Mouse (Mus musculus) midbrain, embryonic 16.5 days (tissue): Measurements from ENCODE around the gene Senp7. TPM values are rescaled to one million over a fixed set of nuclear protein-coding genes. Genes with fewer than 3 reads are reported as not detected.
A peak's percentile ranks its signal among the peaks of the same experiment; 100 is the strongest.

Experiments
- ATAC-seq: fragments of 200-750 bp; cut with Nextera tagmentation; 2 replicates; pipeline ENCODE4 v1.8.0; 2017; ENCODE audit warnings: moderate TSS enrichment
- H3K27ac ChIP-seq: fragments of 300-500 bp; sonication (generic); 2 replicates; pipeline ENCODE4 v1.5.1; 2014; ENCODE audit warnings: mild to moderate bottlenecking, low read length, mixed read lengths
- H3K27me3 ChIP-seq: fragments of 300-500 bp; sonication (generic); 2 replicates; pipeline ENCODE4 v1.6.1; 2014; ENCODE audit warnings: low read depth, low read length, mixed read lengths; ENCODE audit not compliant: control insufficient read depth, insufficient read depth
- H3K36me3 ChIP-seq: fragments of 300-500 bp; sonication (generic); 2 replicates; pipeline ENCODE4 v1.6.1; 2014; ENCODE audit warnings: mild to moderate bottlenecking, low read length, moderate library complexity, mixed read lengths; ENCODE audit not compliant: control insufficient read depth, insufficient read depth
- H3K4me1 ChIP-seq: fragments of 300-500 bp; sonication (generic); 2 replicates; pipeline ENCODE4 v1.6.1; 2014; ENCODE audit warnings: mild to moderate bottlenecking, low read length, mixed read lengths; ENCODE audit not compliant: control insufficient read depth, insufficient read depth
- H3K4me2 ChIP-seq: fragments of 300-500 bp; sonication (generic); 2 replicates; pipeline ENCODE4 v1.6.1; 2014; ENCODE audit warnings: mild to moderate bottlenecking, low read length, mixed read lengths
- H3K4me3 ChIP-seq: fragments of 300-500 bp; sonication (generic); 2 replicates; pipeline ENCODE4 v1.5.1; 2014; ENCODE audit warnings: low read depth, mild to moderate bottlenecking, low read length, moderate library complexity, mixed read lengths
- H3K9ac ChIP-seq: fragments of 300-500 bp; sonication (generic); 2 replicates; pipeline ENCODE4 v1.6.1; 2014; ENCODE audit warnings: low read depth, low read length, mixed read lengths
- H3K9me3 ChIP-seq: fragments of 300-500 bp; sonication (generic); replicated peaks from 2 replicates; pipeline ENCODE4 v1.6.1; 2014; ENCODE audit warnings: mild to moderate bottlenecking, low read length, mixed read lengths; ENCODE audit not compliant: control insufficient read depth, poor library complexity, severe bottlenecking
- WGBS: fragments of 180-500 bp; shearing (Covaris S2); extraction: QIAGEN DNeasy Blood & Tissue Kit; methylation state at CpG from one replicate; pipeline ENCODE4 v1.1.7; 2014; 5-methylcytosine and 5-hydroxymethylcytosine counted together
- polyA plus RNA-seq: library from polyadenylated mRNA; unstranded; fragments of >200 nt; fragmentation: Nextera tagmentation; extraction: Ambion mirVana; gene quantifications from 2 replicates; pipeline ENCODE4 v1.2.1, GENCODE M21; 2015

The Senp7 gene
- polyA plus RNA-seq, 1 experiment from 2014 or later: 55.4 TPM

DNA sequence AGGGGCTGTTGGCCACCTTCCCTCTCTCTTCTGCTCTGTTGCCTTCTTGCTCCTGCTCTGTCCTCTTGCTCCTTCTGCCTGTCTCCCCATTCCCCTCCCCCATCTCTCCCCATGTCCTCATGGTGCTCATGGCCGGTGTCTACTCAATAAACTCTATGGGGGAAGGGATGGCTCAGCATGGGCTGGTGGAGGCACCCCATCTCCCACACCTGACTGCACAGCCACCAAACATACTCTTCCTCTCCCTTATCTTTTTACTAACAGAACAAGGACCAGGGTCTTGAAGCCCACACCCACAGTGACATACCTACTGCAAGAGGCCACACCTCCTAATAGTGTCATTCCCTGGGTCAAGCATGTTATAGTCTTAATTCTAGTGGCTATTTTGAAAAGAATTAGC is 26.0 kb downstream of the Senp7 start:
- H3K4me2 ChIP-seq: no peak overlapping the region
- ATAC-seq: peak; percentile 7; the same call in 1 of the 2 replicates
- no peak overlapping the region for H3K9ac ChIP-seq
- no peak overlapping the region for H3K4me3 ChIP-seq
- no peaks in the 10 kb centered on the region for H3K36me3 ChIP-seq
- 80% methylated on average over 1 of the region's 1 CpGs for WGBS
- no peaks in the 10 kb centered on the region for H3K27me3 ChIP-seq
- no peaks in the 10 kb centered on the region for H3K9me3 ChIP-seq
- no peak overlapping the region for H3K27ac ChIP-seq
- peaks cover 17% of the 10 kb centered on the region for H3K4me1 ChIP-seq

DNA sequence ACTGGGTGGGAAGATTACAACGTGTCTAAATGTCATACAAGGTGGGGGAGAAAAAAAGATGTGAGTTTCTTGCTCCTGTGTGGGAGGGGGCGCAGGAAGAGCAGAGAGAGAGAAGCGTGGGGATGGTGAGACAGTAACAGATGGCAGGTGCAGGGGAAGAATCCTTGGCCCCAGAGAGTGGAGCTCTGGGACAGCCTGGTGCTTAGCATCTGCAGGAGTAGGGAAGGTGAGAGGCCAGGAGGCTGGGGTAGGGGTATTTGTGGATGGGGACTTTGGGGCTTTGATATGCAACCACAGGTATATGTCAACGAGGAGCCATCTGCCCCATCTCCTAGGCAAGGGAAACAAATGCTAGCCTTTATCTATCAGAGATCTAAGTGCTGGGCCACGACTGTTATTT is 26.4 kb downstream of the Senp7 start:
- Histone ChIP-seq H3K27ac (peak overlapping the region; percentile 98; the same call in 1 of the 2 replicates), H3K4me3 (no peak overlapping the region), H3K4me2 (peak overlapping the region; percentile 42; the same call in 1 of the 2 replicates), H3K4me1 (peaks cover 17% of the 10 kb centered on the region), H3K9ac (0 out of 2 replicates have a peak overlapping the region, but pooled peaks have one; percentile 3), H3K27me3 (no peaks in the 10 kb centered on the region), H3K9me3 (no peaks in the 10 kb centered on the region), H3K36me3 (no peaks in the 10 kb centered on the region)
- 82% methylated on average over 5 of the region's 5 CpGs for WGBS
- peak; percentile 33 for ATAC-seq

DNA sequence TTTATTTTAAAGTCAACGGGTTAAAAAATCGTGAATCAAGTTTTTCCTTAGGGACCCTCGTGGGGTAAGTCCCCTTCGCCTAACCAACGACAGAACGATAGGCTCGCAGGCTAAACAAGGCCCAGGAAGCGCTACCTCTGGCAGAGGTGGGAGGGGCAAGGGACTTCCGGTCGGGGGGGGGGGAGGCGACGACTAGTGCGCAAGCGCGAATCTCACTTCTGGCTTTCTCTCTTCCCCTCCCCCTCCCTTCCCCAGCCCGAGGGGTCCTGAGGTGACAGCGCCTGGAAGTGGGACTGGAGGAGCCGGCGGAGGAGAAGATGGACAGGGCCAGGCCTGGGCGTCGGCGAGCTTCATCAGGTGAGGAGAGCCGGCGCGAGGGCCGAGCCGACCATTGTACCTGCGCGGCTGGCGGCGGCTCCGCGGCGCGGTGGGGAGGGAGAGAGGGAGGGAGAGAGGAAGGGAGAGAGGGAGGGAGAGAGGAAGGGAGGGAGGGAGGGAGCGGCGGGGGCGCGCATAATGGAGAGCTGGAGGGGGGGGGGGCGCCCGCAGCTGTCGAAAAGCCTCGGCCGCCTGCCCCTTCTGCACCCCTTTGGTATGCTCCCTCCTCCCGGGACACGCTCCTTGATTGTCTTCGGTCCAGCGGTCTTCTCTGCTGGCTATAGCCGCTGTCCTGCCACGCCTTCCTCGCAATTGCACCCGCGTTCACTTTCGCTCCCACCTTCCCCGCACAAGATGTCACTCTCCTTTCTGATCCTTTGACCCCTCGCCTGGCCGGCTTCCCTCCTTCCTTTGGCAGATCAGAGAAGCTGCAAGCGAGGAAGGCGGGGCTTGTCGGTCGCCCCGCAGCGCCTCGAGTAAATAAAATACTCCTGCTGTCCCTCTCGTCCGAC is 27.3 kb downstream of the Senp7 start:
- H3K27me3 ChIP-seq: no peaks in the 10 kb centered on the region
- peak; percentile 94 for ATAC-seq
- WGBS: under 1% methylated on average over 50 of the region's 66 CpGs
- H3K4me1 ChIP-seq: peaks cover 17% of the 10 kb centered on the region
- H3K4me3 ChIP-seq: peak overlapping the region; percentile 64
- no peaks in the 10 kb centered on the region for H3K9me3 ChIP-seq
- H3K4me2 ChIP-seq: peak overlapping the region; percentile 73
- peak overlapping the region; percentile 98 for H3K27ac ChIP-seq
- H3K9ac ChIP-seq: peak overlapping the region; percentile 86
- H3K36me3 ChIP-seq: no peaks in the 10 kb centered on the region

DNA sequence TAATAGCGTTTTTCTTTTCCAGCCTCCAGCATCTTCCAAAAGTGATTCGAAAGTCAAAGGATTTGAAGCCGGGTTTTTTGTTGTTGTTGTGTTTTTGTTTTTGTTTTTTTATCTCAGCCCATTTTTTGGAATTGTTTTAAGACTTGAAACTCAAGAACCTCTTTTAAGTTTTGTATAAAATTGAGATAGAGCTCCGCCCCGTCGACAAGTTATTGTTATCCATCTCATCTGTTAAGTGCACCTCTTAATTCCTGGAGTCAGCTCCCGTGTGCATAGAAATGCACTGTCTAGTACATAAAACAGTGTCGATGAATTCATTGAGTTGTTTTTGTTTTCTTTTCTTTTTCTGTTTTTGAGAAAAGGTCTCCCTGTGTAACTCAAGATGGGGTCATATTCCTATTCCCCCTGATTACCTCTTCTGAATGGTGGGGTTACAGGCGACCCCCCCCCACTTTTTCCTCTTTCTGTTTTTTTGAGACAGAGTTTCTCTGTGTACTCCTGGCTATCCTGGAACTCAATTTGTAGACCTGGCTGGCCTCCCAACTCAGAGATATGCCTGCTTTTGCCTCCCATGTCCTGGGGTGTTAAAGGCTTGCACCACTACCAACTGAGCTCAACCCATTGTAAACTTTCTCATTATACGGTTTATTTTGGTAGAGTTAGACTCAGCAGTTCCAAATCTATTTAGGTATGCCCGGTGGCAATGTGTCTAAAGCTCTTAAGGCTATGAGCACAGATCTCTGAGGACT is 28.2 kb downstream of the Senp7 start:
- ATAC-seq: no peak

DNA sequence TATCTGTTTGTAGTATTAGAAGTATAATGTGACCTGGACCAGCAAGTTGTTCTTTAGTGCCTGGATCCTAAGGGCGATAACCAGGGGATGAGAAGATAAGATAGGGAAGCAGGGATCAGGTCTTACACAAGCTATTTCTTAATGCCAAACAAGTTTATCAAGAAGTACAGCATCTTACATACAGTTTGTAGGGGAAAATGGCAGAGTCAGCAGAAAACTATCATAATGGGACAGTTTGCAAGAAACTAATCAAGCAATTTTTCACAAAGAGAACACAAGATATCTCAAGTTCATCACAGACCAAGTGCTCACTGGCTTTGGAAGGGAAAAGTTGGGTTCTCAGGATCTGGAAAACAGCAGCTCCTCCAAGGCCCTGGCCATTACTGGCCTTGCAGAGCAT is 31.3 kb downstream of the Senp7 start:
- H3K4me3 ChIP-seq: no peak overlapping the region
- no peak overlapping the region for H3K27ac ChIP-seq
- ATAC-seq: no peak
- H3K9ac ChIP-seq: no peak overlapping the region
- peaks cover 17% of the 10 kb centered on the region for H3K4me1 ChIP-seq
- H3K36me3 ChIP-seq: no peaks in the 10 kb centered on the region
- H3K4me2 ChIP-seq: no peak overlapping the region
- 97% methylated on average over 1 of the region's 1 CpGs for WGBS
- no peaks in the 10 kb centered on the region for H3K27me3 ChIP-seq
- no peaks in the 10 kb centered on the region for H3K9me3 ChIP-seq

More for the DNA sequence above, 28.2 kb downstream of the Senp7 start:
- WGBS: 6% methylated on average over 11 of the region's 11 CpGs
- Histone ChIP-seq H3K4me2 (peak overlapping the region; percentile 73), H3K4me3 (peak overlapping the region; percentile 64), H3K27me3 (no peaks in the 10 kb centered on the region), H3K9me3 (no peaks in the 10 kb centered on the region), H3K36me3 (no peaks in the 10 kb centered on the region), H3K4me1 (peaks cover 17% of the 10 kb centered on the region), H3K9ac (peak overlapping the region; percentile 86), H3K27ac (peak overlapping the region; percentile 98)

DNA sequence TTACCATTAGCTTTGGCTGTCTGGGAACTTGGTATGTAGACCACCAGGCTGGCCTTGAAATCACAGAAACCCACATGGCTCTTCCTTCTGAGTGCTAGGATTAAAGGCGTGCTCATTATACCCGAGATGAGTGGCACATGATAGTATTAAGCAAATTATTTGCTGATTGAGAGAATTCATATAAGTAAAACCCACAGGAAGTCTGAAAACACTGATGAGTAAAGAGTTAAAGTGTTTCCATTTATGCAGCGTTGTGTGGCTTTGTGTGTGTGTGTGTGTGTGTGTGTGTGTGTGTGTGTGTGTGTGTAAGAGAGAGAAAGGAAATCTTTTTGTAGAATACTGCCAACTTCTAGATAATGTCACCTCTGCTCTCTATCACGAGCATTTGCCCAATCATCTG is 33.6 kb downstream of the Senp7 start:
- no peak overlapping the region for H3K27ac ChIP-seq
- 88% methylated on average over 4 of the region's 4 CpGs for WGBS
- H3K4me1 ChIP-seq: peaks cover 7% of the 10 kb centered on the region
- H3K27me3 ChIP-seq: no peaks in the 10 kb centered on the region
- ATAC-seq: no peak
- H3K36me3 ChIP-seq: no peaks in the 10 kb centered on the region
- no peak overlapping the region for H3K4me2 ChIP-seq
- H3K4me3 ChIP-seq: no peak overlapping the region
- no peak overlapping the region for H3K9ac ChIP-seq
- H3K9me3 ChIP-seq: no peaks in the 10 kb centered on the region

DNA sequence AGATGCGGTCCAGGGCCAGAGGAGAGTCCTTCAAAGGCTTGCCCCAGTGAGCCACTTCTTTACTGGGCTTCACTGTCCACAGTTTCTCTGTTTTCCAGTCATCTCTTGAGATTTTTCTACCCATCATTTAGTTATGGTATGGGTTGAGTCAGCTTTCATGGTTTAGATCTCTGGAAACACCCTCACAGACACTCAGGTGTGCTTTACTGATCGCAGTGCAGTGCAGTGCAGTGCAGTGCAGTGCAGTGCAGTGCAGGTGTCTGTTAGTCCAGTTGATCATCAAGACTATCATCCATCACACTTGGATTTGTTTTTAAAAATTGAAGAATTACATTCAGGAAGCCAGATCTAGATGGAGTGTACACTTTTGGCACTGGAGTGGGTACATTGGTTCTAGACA is 38.2 kb downstream of the Senp7 start:
- no peak overlapping the region for H3K9ac ChIP-seq
- H3K4me3 ChIP-seq: no peak overlapping the region
- ATAC-seq: no peak
- H3K4me1 ChIP-seq: no peaks in the 10 kb centered on the region
- no peaks in the 10 kb centered on the region for H3K27me3 ChIP-seq
- H3K36me3 ChIP-seq: no peaks in the 10 kb centered on the region; the same call in 1 of the 2 replicates
- H3K27ac ChIP-seq: no peak overlapping the region
- H3K9me3 ChIP-seq: no peaks in the 10 kb centered on the region
- WGBS: 95% methylated on average over 2 of the region's 2 CpGs
- H3K4me2 ChIP-seq: no peak overlapping the region

DNA sequence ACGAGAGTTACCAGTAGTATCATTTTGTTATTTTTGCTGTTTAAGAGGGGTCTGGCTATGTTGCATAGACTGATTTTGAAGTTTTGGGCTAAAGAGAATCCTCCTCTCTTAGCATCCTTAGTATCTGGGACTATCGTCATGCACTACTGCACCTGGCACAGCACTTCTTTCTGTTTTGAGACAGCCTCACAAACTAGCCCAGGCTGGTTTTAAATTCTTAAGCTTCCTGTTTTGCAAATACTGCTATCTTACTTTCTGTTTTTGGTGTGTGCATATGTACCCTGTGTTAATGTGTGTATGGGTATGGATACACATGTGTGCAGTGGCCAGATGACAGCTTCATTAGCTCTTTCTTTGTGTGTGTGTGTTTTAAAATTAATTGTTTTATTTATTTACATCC is 42.2 kb downstream of the Senp7 start:
- Histone ChIP-seq H3K9me3 (no peaks in the 10 kb centered on the region), H3K4me1 (no peaks in the 10 kb centered on the region), H3K27ac (no peak overlapping the region), H3K36me3 (peaks cover 3% of the 10 kb centered on the region), H3K4me2 (no peak overlapping the region), H3K4me3 (no peak overlapping the region), H3K9ac (no peak overlapping the region), H3K27me3 (no peaks in the 10 kb centered on the region)
- 100% methylated on average over 2 of the region's 2 CpGs for WGBS
- ATAC-seq: no peak
